Mouse (Mus musculus): ENCODE measurements around the gene Hist1h2aa. TPM values are rescaled to one million over a fixed set of nuclear protein-coding genes. Genes with fewer than 3 reads are reported as not detected.

The Hist1h2aa gene
- polyA plus RNA-seq (2016; fragmentation: Nextera tagmentation; extraction: Ambion mirVana) = not detected in 2 replicates

- 91% methylated on average over 10 of the region's 10 CpGs for WGBS
- Histone ChIP-seq H3K27ac (no peak within 1 kb of the TSS), H3K9me3 (no peaks in the 10 kb centered on the region), H3K4me3 (no peak within 1 kb of the TSS), H3K36me3 (no peaks in the 10 kb centered on the region), H3K27me3 (ENCODE audit: insufficient read depth, poor library complexity, severe bottlenecking) (no peaks in the 10 kb centered on the region), H3K4me1 (replicated peaks) (0 out of 2 replicates have a peak, but pooled peaks cover 2% of the 10 kb centered on the region)
- DNase-seq (ENCODE audit: low spot score) = no peak
Observed at GRCm38 (mm10) chr13:23934211-23934520, at the start of gene Hist1h2aa. TSS of gene Hist1h2aa (plus strand) at chr13:23934462.

DNA sequence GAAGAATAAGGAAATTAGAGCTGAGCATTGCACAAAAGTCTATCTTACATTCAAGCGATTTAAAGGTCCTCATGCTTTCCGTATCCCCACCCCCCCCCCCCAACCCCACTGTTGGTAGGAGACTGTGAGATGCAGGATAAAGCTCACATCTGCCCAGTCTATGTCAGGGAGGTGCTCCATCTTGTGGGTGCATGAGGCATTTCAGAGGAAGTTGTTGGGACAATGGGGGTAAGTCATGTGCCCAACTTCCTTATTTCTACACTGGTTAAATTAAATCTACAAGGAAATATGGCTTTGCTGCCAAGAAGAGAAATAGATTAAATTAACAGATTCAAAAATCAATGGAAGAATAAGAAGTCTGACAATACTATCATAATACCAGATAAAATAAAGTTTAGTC, 48.7 kb upstream of the Hist1h2aa start:
- Histone ChIP-seq H3K4me3 (no peak overlapping the region), H3K36me3 (no peaks in the 10 kb centered on the region), H3K27me3 (ENCODE audit: insufficient read depth, poor library complexity, severe bottlenecking) (no peaks in the 10 kb centered on the region), H3K4me1 (replicated peaks) (peaks cover 9% of the 10 kb centered on the region), H3K9me3 (no peaks in the 10 kb centered on the region), H3K27ac (no peak overlapping the region)
- WGBS = 48% methylated on average over 2 of the region's 2 CpGs
- peak; percentile 19 for DNase-seq (ENCODE audit: low spot score)

DNA sequence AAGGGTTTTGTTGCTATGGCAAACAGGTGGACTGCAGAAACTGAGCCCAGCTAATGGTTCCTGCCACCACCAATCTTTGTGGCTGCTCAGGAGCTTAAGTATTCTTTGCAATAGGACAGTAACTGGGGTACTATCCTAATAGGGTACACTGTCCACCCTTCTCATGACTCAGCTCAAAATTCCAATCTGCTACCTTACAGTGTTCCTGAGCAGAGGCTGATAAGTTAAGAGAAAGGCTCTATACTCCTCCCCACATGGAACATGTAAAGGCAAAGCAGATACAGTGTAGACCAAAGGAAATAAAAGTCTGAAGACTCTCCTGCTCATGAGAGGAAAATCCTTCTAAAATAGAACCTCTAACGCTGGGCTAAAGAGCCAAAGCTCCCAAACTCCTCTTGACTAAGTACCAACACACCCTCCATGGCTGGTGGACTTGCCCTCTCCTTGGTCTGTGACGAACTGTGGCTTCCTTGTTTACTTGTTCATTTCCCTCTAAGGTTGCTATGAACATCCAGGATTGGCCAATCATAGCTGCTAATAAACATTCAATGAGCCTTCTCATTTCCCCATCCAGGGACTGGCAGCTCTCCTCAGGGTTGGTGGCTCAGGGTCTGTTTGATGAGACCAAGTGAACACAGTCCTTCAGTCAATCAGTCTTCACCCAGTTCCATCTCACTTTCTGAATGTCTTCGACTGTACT, 47.1 kb upstream of the Hist1h2aa start:
- no peak for DNase-seq (ENCODE audit: low spot score)
- no peak overlapping the region for H3K27ac ChIP-seq
- H3K4me1 ChIP-seq (replicated peaks) = peaks cover 9% of the 10 kb centered on the region
- 82% methylated on average over 3 of the region's 3 CpGs for WGBS
- no peaks in the 10 kb centered on the region for H3K9me3 ChIP-seq
- H3K4me3 ChIP-seq = no peak overlapping the region
- H3K36me3 ChIP-seq = no peaks in the 10 kb centered on the region
- no peaks in the 10 kb centered on the region for H3K27me3 ChIP-seq (ENCODE audit: insufficient read depth, poor library complexity, severe bottlenecking)

- peak; percentile 36 for DNase-seq (ENCODE audit: low spot score)
- Histone ChIP-seq H3K36me3 (no peaks in the 10 kb centered on the region), H3K4me3 (no peak overlapping the region), H3K9me3 (no peaks in the 10 kb centered on the region), H3K27ac (no peak overlapping the region), H3K4me1 (replicated peaks) (peaks cover 21% of the 10 kb centered on the region), H3K27me3 (ENCODE audit: insufficient read depth, poor library complexity, severe bottlenecking) (no peaks in the 10 kb centered on the region)
- WGBS = 70% methylated on average over 6 of the region's 6 CpGs
Observed at GRCm38 (mm10) chr13:23889011-23889605, 45.2 kb upstream of the Hist1h2aa start.

GRCm38 (mm10) chr13:23892592-23893268, 41.5 kb upstream of the Hist1h2aa start:
- 22% methylated on average over 9 of the region's 9 CpGs for WGBS
- no peak for DNase-seq (ENCODE audit: low spot score)
- H3K36me3 ChIP-seq = no peaks in the 10 kb centered on the region
- no peaks in the 10 kb centered on the region for H3K9me3 ChIP-seq
- peaks cover 21% of the 10 kb centered on the region for H3K4me1 ChIP-seq (replicated peaks)
- H3K27ac ChIP-seq = no peak overlapping the region
- no peak overlapping the region for H3K4me3 ChIP-seq
- no peaks in the 10 kb centered on the region for H3K27me3 ChIP-seq (ENCODE audit: insufficient read depth, poor library complexity, severe bottlenecking)

- no peak overlapping the region for H3K4me3 ChIP-seq
- no peaks in the 10 kb centered on the region for H3K27me3 ChIP-seq (ENCODE audit: insufficient read depth, poor library complexity, severe bottlenecking)
- peaks cover 21% of the 10 kb centered on the region for H3K4me1 ChIP-seq (replicated peaks)
- H3K9me3 ChIP-seq = no peaks in the 10 kb centered on the region
- H3K27ac ChIP-seq = no peak overlapping the region
- no peak for DNase-seq (ENCODE audit: low spot score)
- 42% methylated on average over 4 of the region's 4 CpGs for WGBS
- H3K36me3 ChIP-seq = no peaks in the 10 kb centered on the region
Observed at GRCm38 (mm10) chr13:23893269-23893593, 41.0 kb upstream of the Hist1h2aa start.

GRCm38 (mm10) chr13:23898242-23898641, 36.0 kb upstream of the Hist1h2aa start:
- 66% methylated on average over 6 of the region's 6 CpGs for WGBS
- no peak overlapping the region for H3K4me3 ChIP-seq
- no peak overlapping the region for H3K27ac ChIP-seq
- DNase-seq (ENCODE audit: low spot score) = no peak
- H3K27me3 ChIP-seq (ENCODE audit: insufficient read depth, poor library complexity, severe bottlenecking) = no peaks in the 10 kb centered on the region
- no peaks in the 10 kb centered on the region for H3K9me3 ChIP-seq
- no peaks in the 10 kb centered on the region for H3K36me3 ChIP-seq
- H3K4me1 ChIP-seq (replicated peaks) = peaks cover 3% of the 10 kb centered on the region; the same call in 1 of the 2 replicates

DNA sequence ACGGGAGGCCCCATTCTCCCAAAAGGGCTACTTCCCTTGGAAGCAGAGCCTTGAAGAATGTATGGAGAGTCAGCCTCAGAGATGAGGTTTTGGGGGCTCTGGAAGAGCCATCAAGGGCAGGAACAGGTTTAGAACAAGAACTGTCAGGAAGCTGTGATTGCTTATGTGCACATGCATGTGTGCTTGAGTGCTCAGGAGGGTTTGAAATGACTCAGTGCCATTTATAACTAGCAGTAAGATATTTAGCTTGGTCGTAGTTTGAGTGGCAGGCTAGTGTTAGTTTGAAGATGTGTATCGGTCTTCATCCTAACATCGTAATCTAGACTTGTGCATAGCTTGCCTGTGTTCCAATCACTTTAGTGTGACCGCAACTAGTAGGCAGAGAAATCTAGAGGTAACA, 27.4 kb upstream of the Hist1h2aa start:
- Histone ChIP-seq H3K9me3 (no peaks in the 10 kb centered on the region), H3K27me3 (ENCODE audit: insufficient read depth, poor library complexity, severe bottlenecking) (no peaks in the 10 kb centered on the region), H3K4me3 (no peak overlapping the region), H3K36me3 (no peaks in the 10 kb centered on the region), H3K27ac (no peak overlapping the region), H3K4me1 (replicated peaks) (no peaks in the 10 kb centered on the region)
- WGBS = 94% methylated on average over 5 of the region's 5 CpGs
- no peak for DNase-seq (ENCODE audit: low spot score)

- peaks cover 8% of the 10 kb centered on the region; the same call in 1 of the 2 replicates for H3K4me1 ChIP-seq (replicated peaks)
- no peak overlapping the region for H3K27ac ChIP-seq
- H3K9me3 ChIP-seq = no peaks in the 10 kb centered on the region
- no peak overlapping the region for H3K4me3 ChIP-seq
- no peaks in the 10 kb centered on the region for H3K27me3 ChIP-seq (ENCODE audit: insufficient read depth, poor library complexity, severe bottlenecking)
- no peak for DNase-seq (ENCODE audit: low spot score)
- no peaks in the 10 kb centered on the region for H3K36me3 ChIP-seq
- 77% methylated on average over 5 of the region's 5 CpGs for WGBS
Observed at GRCm38 (mm10) chr13:23910121-23910520, 24.1 kb upstream of the Hist1h2aa start.

GRCm38 (mm10) chr13:23911335-23911734, 22.9 kb upstream of the Hist1h2aa start:
- DNase-seq (ENCODE audit: low spot score) = no peak
- 89% methylated on average over 5 of the region's 5 CpGs for whole genome bisulfite sequencing
- Histone ChIP-seq H3K4me1 (replicated peaks) (peaks cover 8% of the 10 kb centered on the region; the same call in 1 of the 2 replicates), H3K27me3 (ENCODE audit: insufficient read depth, poor library complexity, severe bottlenecking) (no peaks in the 10 kb centered on the region), H3K27ac (no peak overlapping the region), H3K4me3 (no peak overlapping the region), H3K9me3 (no peaks in the 10 kb centered on the region), H3K36me3 (no peaks in the 10 kb centered on the region)

- Histone ChIP-seq H3K27ac (no peak overlapping the region), H3K4me3 (no peak overlapping the region), H3K9me3 (no peaks in the 10 kb centered on the region), H3K27me3 (ENCODE audit: insufficient read depth, poor library complexity, severe bottlenecking) (no peaks in the 10 kb centered on the region), H3K36me3 (no peaks in the 10 kb centered on the region), H3K4me1 (replicated peaks) (peaks cover 8% of the 10 kb centered on the region; the same call in 1 of the 2 replicates)
- 62% methylated on average over 6 of the region's 6 CpGs for WGBS
- no peak for DNase-seq (ENCODE audit: low spot score)
Observed at GRCm38 (mm10) chr13:23913791-23914306, 20.4 kb upstream of the Hist1h2aa start.

DNA sequence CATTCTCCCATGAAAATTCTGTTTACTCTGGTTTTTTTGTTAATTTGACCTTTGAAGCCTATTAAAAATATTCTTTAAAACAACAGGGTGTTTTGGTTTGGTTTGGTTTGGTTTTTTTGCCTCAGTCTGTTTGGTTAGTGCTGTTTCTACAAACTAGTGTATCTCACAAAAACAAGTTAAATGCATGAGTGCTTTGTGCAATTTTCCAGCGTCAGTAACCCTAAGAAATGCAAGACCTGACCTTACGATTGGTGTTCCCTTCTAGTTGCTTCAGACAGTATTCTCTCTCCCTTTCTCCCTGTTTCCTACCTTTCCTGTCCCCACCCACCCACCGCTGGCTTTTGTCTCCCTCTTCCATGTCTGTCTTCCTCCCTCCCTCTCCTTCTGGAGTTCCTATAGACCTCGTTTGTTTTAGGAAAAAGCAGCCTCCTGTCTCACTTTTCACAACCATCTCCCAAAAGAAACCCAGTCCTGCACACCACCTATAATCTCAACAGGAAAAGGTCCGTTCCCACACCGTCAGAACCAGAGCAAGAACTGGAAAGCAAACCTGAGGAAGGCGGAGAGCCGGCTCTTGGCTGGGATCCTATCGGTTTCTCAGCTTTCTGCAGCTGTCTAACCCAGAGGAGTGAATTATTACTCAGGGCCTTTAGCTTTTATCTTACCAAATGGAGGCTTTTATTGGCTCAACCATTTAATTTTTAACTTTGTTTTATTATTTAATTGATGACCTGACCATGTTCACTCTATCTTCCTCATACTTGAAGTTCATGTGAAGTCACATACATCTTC, 19.7 kb upstream of the Hist1h2aa start, which contains the start of gene Slc17a4:
Gene Slc17a4, minus strand, starts transcription at position 634 of the 792 bp plus-strand sequence.
- DNase-seq (ENCODE audit: low spot score) = no peak
- Histone ChIP-seq H3K9me3 (no peaks in the 10 kb centered on the region), H3K36me3 (no peaks in the 10 kb centered on the region), H3K4me1 (replicated peaks) (peaks cover 8% of the 10 kb centered on the region; the same call in 1 of the 2 replicates), H3K27me3 (ENCODE audit: insufficient read depth, poor library complexity, severe bottlenecking) (no peaks in the 10 kb centered on the region), H3K4me3 (no peak within 1 kb of the TSS), H3K27ac (no peak within 1 kb of the TSS)
- WGBS = 78% methylated on average over 9 of the region's 9 CpGs
